Mouse (Mus musculus) intestine, postnatal 0 days (tissue): ENCODE results near the gene Nav3. TPM values are rescaled to one million over a fixed set of nuclear protein-coding genes. Genes with fewer than 3 reads are reported as not detected.
A peak's percentile ranks its signal among the peaks of the same experiment; 100 is the strongest.

Experiments used
- ATAC-seq: fragments of 200-750 bp; cut with Nextera tagmentation; 2 replicates; pipeline ENCODE4 v1.8.0; 2017; ENCODE audit warnings: mild to moderate bottlenecking, moderate TSS enrichment, moderate library complexity
- H3K27ac ChIP-seq: fragments of 300-500 bp; sonication (generic); 2 replicates; pipeline ENCODE4 v1.5.1; 2014; ENCODE audit warnings: mild to moderate bottlenecking, low read depth, low read length, moderate library complexity
- H3K27me3 ChIP-seq: fragments of 300-500 bp; sonication (generic); replicated peaks from 2 replicates; pipeline ENCODE4 v1.6.1; 2014; ENCODE audit warnings: low read length, mixed read lengths; ENCODE audit not compliant: control insufficient read depth, insufficient read depth
- H3K36me3 ChIP-seq: fragments of 300-500 bp; sonication (generic); 2 replicates; pipeline ENCODE4 v1.6.1; 2014; ENCODE audit warnings: mild to moderate bottlenecking, moderate library complexity; ENCODE audit not compliant: control insufficient read depth, insufficient read depth
- H3K4me1 ChIP-seq: fragments of 300-500 bp; sonication (generic); replicated peaks from 2 replicates; pipeline ENCODE4 v1.6.1; 2014; ENCODE audit warnings: antibody characterized with exemption, low read length, mixed read lengths; ENCODE audit not compliant: control insufficient read depth, insufficient read depth
- H3K4me2 ChIP-seq: fragments of 300-500 bp; sonication (generic); replicated peaks from 2 replicates; pipeline ENCODE4 v1.6.1; 2014; ENCODE audit warnings: low read depth, mild to moderate bottlenecking, moderate library complexity
- H3K4me3 ChIP-seq: fragments of 300-500 bp; sonication (generic); 2 replicates; pipeline ENCODE4 v1.5.1; 2014; ENCODE audit warnings: low read depth, low read length
- H3K9ac ChIP-seq: fragments of 300-500 bp; sonication (generic); 2 replicates; pipeline ENCODE4 v1.6.1; 2014; ENCODE audit warnings: mild to moderate bottlenecking, low read depth, low read length
- H3K9me3 ChIP-seq: fragments of 300-500 bp; sonication (generic); 2 replicates; pipeline ENCODE4 v1.6.1; 2016; ENCODE audit warnings: mixed run types; ENCODE audit not compliant: control insufficient read depth
- CTCF ChIP-seq: sonication (generic); IDR thresholded peaks from 2 replicates; pipeline ENCODE4 v1.5.1; 2016; ENCODE audit warnings: low read depth, mild to moderate bottlenecking, control low read depth, antibody characterized with exemption, moderate library complexity
- WGBS: fragments of 180-500 bp; shearing (Covaris S2); extraction: QIAGEN DNeasy Blood & Tissue Kit; methylation state at CpG from one replicate; pipeline ENCODE4 v1.1.7; 2014; 5-methylcytosine and 5-hydroxymethylcytosine counted together
- polyA plus RNA-seq: library from polyadenylated mRNA; unstranded; fragments of >200 nt; fragmentation: Nextera tagmentation; extraction: Ambion mirVana; gene quantifications from 2 replicates; pipeline ENCODE4 v1.2.1, GENCODE M21; 2015

Gene Nav3
- polyA plus RNA-seq, 1 experiment from 2014 or later = 0.77 TPM

GRCm38 (mm10) chr10:109758921-109759600, 696.9 kb downstream of the Nav3 start:
- Histone ChIP-seq H3K4me2 (no peak overlapping the region), H3K36me3 (no peaks in the 10 kb centered on the region), H3K9me3 (no peaks in the 10 kb centered on the region), H3K27ac (no peak overlapping the region), H3K9ac (no peak overlapping the region), H3K4me1 (no peaks in the 10 kb centered on the region), H3K27me3 (no peaks in the 10 kb centered on the region), H3K4me3 (no peak overlapping the region)
- 79% methylated on average over 17 of the region's 17 CpGs for WGBS
- no peak for ATAC-seq
- TF ChIP-seq CTCF = no peak

GRCm38 (mm10) chr10:109746901-109747300, 709.1 kb downstream of the Nav3 start:
- Histone ChIP-seq H3K9me3 (no peaks in the 10 kb centered on the region), H3K4me3 (no peak overlapping the region), H3K4me1 (no peaks in the 10 kb centered on the region), H3K9ac (no peak overlapping the region), H3K36me3 (no peaks in the 10 kb centered on the region), H3K27ac (no peak overlapping the region), H3K4me2 (no peak overlapping the region), H3K27me3 (no peaks in the 10 kb centered on the region)
- ATAC-seq = no peak
- 35% methylated on average over 3 of the region's 3 CpGs for WGBS
- TF ChIP-seq CTCF = peak; percentile 54

- ATAC-seq = no peak
Measured at GRCm38 (mm10) chr10:109741664-109742063, 714.3 kb downstream of the Nav3 start.

GRCm38 (mm10) chr10:109740326-109740725, 715.7 kb downstream of the Nav3 start:
- no peaks in the 10 kb centered on the region for H3K36me3 ChIP-seq
- no peaks in the 10 kb centered on the region for H3K27me3 ChIP-seq
- H3K4me1 ChIP-seq = no peaks in the 10 kb centered on the region
- ATAC-seq = no peak
- no peak overlapping the region for H3K27ac ChIP-seq
- no peak overlapping the region for H3K4me3 ChIP-seq
- H3K9ac ChIP-seq = no peak overlapping the region
- WGBS = 60% methylated on average over 3 of the region's 3 CpGs
- H3K4me2 ChIP-seq = no peak overlapping the region
- no peak for TF ChIP-seq CTCF
- H3K9me3 ChIP-seq = no peaks in the 10 kb centered on the region

More at GRCm38 (mm10) chr10:109741664-109742063, 714.3 kb downstream of the Nav3 start:
- H3K9me3 ChIP-seq = no peaks in the 10 kb centered on the region
- H3K4me3 ChIP-seq = no peak overlapping the region
- WGBS = 63% methylated on average over 2 of the region's 2 CpGs
- H3K4me1 ChIP-seq = no peaks in the 10 kb centered on the region
- no peak overlapping the region for H3K27ac ChIP-seq
- no peak overlapping the region for H3K4me2 ChIP-seq
- TF ChIP-seq CTCF = no peak
- H3K27me3 ChIP-seq = no peaks in the 10 kb centered on the region
- H3K36me3 ChIP-seq = no peaks in the 10 kb centered on the region
- no peak overlapping the region for H3K9ac ChIP-seq

GRCm38 (mm10) chr10:109723646-109724045, 732.4 kb downstream of the Nav3 start:
- no peak for TF ChIP-seq CTCF
- Histone ChIP-seq H3K4me3 (no peak overlapping the region), H3K4me2 (no peak overlapping the region), H3K9me3 (no peaks in the 10 kb centered on the region), H3K27ac (no peak overlapping the region), H3K36me3 (no peaks in the 10 kb centered on the region), H3K27me3 (no peaks in the 10 kb centered on the region), H3K4me1 (no peaks in the 10 kb centered on the region), H3K9ac (no peak overlapping the region)
- no peak for ATAC-seq
- WGBS = 43% methylated on average over 5 of the region's 5 CpGs

- Histone ChIP-seq H3K9ac (no peak overlapping the region), H3K27ac (no peak overlapping the region), H3K27me3 (no peaks in the 10 kb centered on the region), H3K36me3 (no peaks in the 10 kb centered on the region), H3K9me3 (no peaks in the 10 kb centered on the region), H3K4me2 (no peak overlapping the region), H3K4me3 (no peak overlapping the region), H3K4me1 (no peaks in the 10 kb centered on the region)
- 80% methylated on average over 2 of the region's 2 CpGs for WGBS
- TF ChIP-seq CTCF = no peak
- no peak for ATAC-seq
Measured at GRCm38 (mm10) chr10:109718808-109719207, 737.2 kb downstream of the Nav3 start.
